Mouse (Mus musculus) gastrocnemius, postnatal 25 days (tissue): ENCODE measurements around the gene Gls2. TPM values are rescaled to one million over a fixed set of nuclear protein-coding genes. Genes with fewer than 3 reads are reported as not detected.
A peak's percentile ranks its signal among the peaks of the same experiment; 100 is the strongest.
"Not testable (repeated sequence)": the region's sequence is repeated elsewhere in the genome, so short reads cannot be mapped to it uniquely, and the experiment has no call there.

Source experiments
- DNase-seq: peaks from one replicate; pipeline ENCODE4 v3.0.0; 2022
- long read RNA-seq, 2 experiments: library from polyadenylated mRNA; stranded (forward); transcript quantifications; one replicate each; pipeline ENCODE4 v2.0.0; 2021
- total RNA-seq, 2 experiments: library from RNA; stranded (reverse); gene quantifications; 1 replicate in 1 of 2; 2 replicates in 1 of 2; pipeline ENCODE4 v1.2.3; 2021

Gene Gls2
- under 1 TPM; 0.41 to 0.94 TPM for total RNA-seq
- long read RNA-seq, experiment 1: 0 reads
- long read RNA-seq, experiment 2, partial matches to known transcripts: 0 of 2 reads
- long read RNA-seq, experiment 2, other reads (novel, unspliced or antisense): 2 of 2 reads

- peak; percentile 96 for DNase-seq
Measured at GRCm38 (mm10) chr10:128194024-128194550, at the start of gene Gls2. Gene Gls2, plus strand, starts transcription at chr10:128194457.

GRCm38 (mm10) chr10:128144961-128145360, 49.3 kb upstream of the Gls2 start:
- peak; percentile 24 for DNase-seq

GRCm38 (mm10) chr10:128148789-128149365, 45.4 kb upstream of the Gls2 start:
- DNase-seq: no peak

GRCm38 (mm10) chr10:128149592-128149991, 44.7 kb upstream of the Gls2 start:
- DNase-seq: peak; percentile 92

- peak; percentile 28 for DNase-seq
Measured at GRCm38 (mm10) chr10:128150941-128151340, 43.3 kb upstream of the Gls2 start.

- no peak for DNase-seq
Measured at GRCm38 (mm10) chr10:128153978-128154377, 40.3 kb upstream of the Gls2 start.

- DNase-seq: not testable (repeated sequence)
Measured at GRCm38 (mm10) chr10:128165726-128166125, 28.5 kb upstream of the Gls2 start.

- DNase-seq: no peak
Measured at GRCm38 (mm10) chr10:128167091-128167490, 27.2 kb upstream of the Gls2 start.

GRCm38 (mm10) chr10:128171348-128171747, 22.9 kb upstream of the Gls2 start:
- DNase-seq: not testable (repeated sequence)

- no peak for DNase-seq
Measured at GRCm38 (mm10) chr10:128175302-128175701, 19.0 kb upstream of the Gls2 start.

- DNase-seq: peak; percentile 77
Measured at GRCm38 (mm10) chr10:128175996-128176755, 18.1 kb upstream of the Gls2 start.

- no peak for DNase-seq
Measured at GRCm38 (mm10) chr10:128177316-128177715, 16.9 kb upstream of the Gls2 start.

GRCm38 (mm10) chr10:128179989-128180388, 14.3 kb upstream of the Gls2 start, which contains the start of gene Rbms2:
Gene Rbms2, minus strand, starts transcription at chr10:128180297.
- peak; percentile 38 for DNase-seq

GRCm38 (mm10) chr10:128184296-128184695, 10.0 kb upstream of the Gls2 start:
- no peak for DNase-seq

GRCm38 (mm10) chr10:128185277-128185940, 8.8 kb upstream of the Gls2 start:
- no peak for DNase-seq

GRCm38 (mm10) chr10:128185959-128186358, 8.3 kb upstream of the Gls2 start:
- DNase-seq: peak; percentile 53

GRCm38 (mm10) chr10:128187181-128187605, 7.1 kb upstream of the Gls2 start:
- DNase-seq: no peak

- peak; percentile 26 for DNase-seq
Measured at GRCm38 (mm10) chr10:128188242-128188877, 5.9 kb upstream of the Gls2 start.

- no peak for DNase-seq
Measured at GRCm38 (mm10) chr10:128191472-128191871, 2.8 kb upstream of the Gls2 start.

GRCm38 (mm10) chr10:128192030-128192766, 2.1 kb upstream of the Gls2 start:
- not testable (repeated sequence) for DNase-seq

- no peak for DNase-seq
Measured at GRCm38 (mm10) chr10:128193113-128193512, 1.1 kb upstream of the Gls2 start.
